8 mouse cellular contexts compared by ENCODE assay signal in genomic region chr11:28365209-28365928, GRCm38 (mm10). TPM values are rescaled to one million over a fixed set of nuclear protein-coding genes. Genes with fewer than 3 reads are reported as not detected.
DNase-seq lines count a peak whose midpoint lies in the region; ATAC-seq lines count a peak whose summit lies in the region.

No protein-coding gene starts in this region.

- H3K27ac ChIP-seq in forebrain, embryonic 10.5 days, result peak overlapping the region; percentile 86
- H3K27ac ChIP-seq in heart, embryonic 13.5 days (replicated peaks), result no peak overlapping the region
- H3K27ac ChIP-seq in kidney, embryonic 16.5 days (ENCODE audit: low read length), result no peak overlapping the region
- H3K27ac ChIP-seq in limb, embryonic 15.5 days, result no peak overlapping the region
- peak overlapping the region; percentile 74 for H3K27ac ChIP-seq in midbrain, embryonic 16.5 days (ENCODE audit: low read length)

- H3K36me3 ChIP-seq in forebrain, embryonic 10.5 days (replicated peaks), result no peaks in the 10 kb centered on the region
- H3K36me3 ChIP-seq in heart, embryonic 13.5 days, result no peaks in the 10 kb centered on the region
- H3K36me3 ChIP-seq in kidney, embryonic 16.5 days (ENCODE audit: insufficient read depth, low read length), result no peaks in the 10 kb centered on the region
- no peaks in the 10 kb centered on the region for H3K36me3 ChIP-seq in limb, embryonic 15.5 days
- no peaks in the 10 kb centered on the region for H3K36me3 ChIP-seq in midbrain, embryonic 16.5 days (ENCODE audit: control insufficient read depth, insufficient read depth, low read length)

- WGBS in forebrain, embryonic 10.5 days, result 6% methylated on average over 26 of the region's 26 CpGs
- 5% methylated on average over 26 of the region's 26 CpGs for WGBS in heart, embryonic 13.5 days
- 11% methylated on average over 26 of the region's 26 CpGs for WGBS in kidney, embryonic 16.5 days
- WGBS in limb, embryonic 15.5 days, result 8% methylated on average over 26 of the region's 26 CpGs
- WGBS in midbrain, embryonic 16.5 days, result 3% methylated on average over 26 of the region's 26 CpGs

- peak; percentile 53 for DNase-seq in c-Kit-positive CD71-negative TER-119-negative erythroid progenitor cells, embryonic 14.5 days (ENCODE audit: low read depth)
- DNase-seq in forebrain, embryonic 10.5 days (ENCODE audit: extremely low spot score, low spot score), result peak; percentile 94
- peak; percentile 20 to 74 for DNase-seq in spleen, postnatal 10 days (ENCODE audit: low spot score in 2 of 2)

- peaks cover 24% of the 10 kb centered on the region for H3K4me1 ChIP-seq in forebrain, embryonic 10.5 days
- peaks cover 4% of the 10 kb centered on the region; the same call in 1 of the 2 replicates for H3K4me1 ChIP-seq in heart, embryonic 13.5 days
- peaks cover 10% of the 10 kb centered on the region for H3K4me1 ChIP-seq in kidney, embryonic 16.5 days (ENCODE audit: insufficient read depth, low read length)
- H3K4me1 ChIP-seq in limb, embryonic 15.5 days, result 0 out of 2 replicates have a peak, but pooled peaks cover 3% of the 10 kb centered on the region
- H3K4me1 ChIP-seq in midbrain, embryonic 16.5 days (ENCODE audit: control insufficient read depth, insufficient read depth, low read length), result peaks cover 10% of the 10 kb centered on the region; the same call in 1 of the 2 replicates

- H3K9me3 ChIP-seq in forebrain, embryonic 10.5 days, result peaks cover 11% of the 10 kb centered on the region; the same call in 1 of the 2 replicates
- H3K9me3 ChIP-seq in heart, embryonic 13.5 days, result no peaks in the 10 kb centered on the region
- H3K9me3 ChIP-seq in kidney, embryonic 16.5 days (ENCODE audit: low read length), result no peaks in the 10 kb centered on the region
- H3K9me3 ChIP-seq in limb, embryonic 15.5 days, result no peaks in the 10 kb centered on the region
- H3K9me3 ChIP-seq in midbrain, embryonic 16.5 days (replicated peaks; ENCODE audit: control insufficient read depth, low read length, poor library complexity, severe bottlenecking), result no peaks in the 10 kb centered on the region; the same call in 1 of the 2 replicates

- peak overlapping the region; percentile 79 for H3K4me2 ChIP-seq in heart, embryonic 13.5 days
- peak overlapping the region; percentile 66 for H3K4me2 ChIP-seq in kidney, embryonic 16.5 days (replicated peaks; ENCODE audit: low read depth, low read length)
- H3K4me2 ChIP-seq in limb, embryonic 15.5 days, result peak overlapping the region; percentile 57
- peak overlapping the region; percentile 69 for H3K4me2 ChIP-seq in midbrain, embryonic 16.5 days (ENCODE audit: low read length)

- no peak for ATAC-seq in heart, embryonic 13.5 days (ENCODE audit: extremely low read depth, insufficient number of reproducible peaks, low FRiP score, low TSS enrichment)
- peak; percentile 96 for ATAC-seq in kidney, embryonic 16.5 days (ENCODE audit: low FRiP score, low TSS enrichment)
- ATAC-seq in limb, embryonic 15.5 days (ENCODE audit: insufficient number of reproducible peaks, low FRiP score, low TSS enrichment, low read depth), result no peak; the same call in 1 of the 2 replicates
- peak; percentile 96 for ATAC-seq in midbrain, embryonic 16.5 days
- ATAC-seq in erythroid progenitor cell, adult 5-6 weeks (replicated peaks; ENCODE audit: low FRiP score, poor library complexity, severe bottlenecking), result no peak

- peaks cover 11% of the 10 kb centered on the region for H3K27me3 ChIP-seq in forebrain, embryonic 10.5 days (ENCODE audit: poor library complexity, severe bottlenecking)
- no peaks in the 10 kb centered on the region for H3K27me3 ChIP-seq in heart, embryonic 13.5 days (replicated peaks)
- no peaks in the 10 kb centered on the region for H3K27me3 ChIP-seq in kidney, embryonic 16.5 days (ENCODE audit: insufficient read depth, low read length)
- H3K27me3 ChIP-seq in limb, embryonic 15.5 days, result no peaks in the 10 kb centered on the region
- H3K27me3 ChIP-seq in midbrain, embryonic 16.5 days (ENCODE audit: control insufficient read depth, insufficient read depth, low read depth, low read length), result no peaks in the 10 kb centered on the region

- peak overlapping the region; percentile 78 for H3K9ac ChIP-seq in heart, embryonic 13.5 days
- H3K9ac ChIP-seq in kidney, embryonic 16.5 days (replicated peaks; ENCODE audit: low read length), result peak overlapping the region; percentile 62
- H3K9ac ChIP-seq in limb, embryonic 15.5 days, result peak overlapping the region; percentile 35; the same call in 1 of the 2 replicates
- peak overlapping the region; percentile 63 for H3K9ac ChIP-seq in midbrain, embryonic 16.5 days (ENCODE audit: low read depth, low read length)

- H3K4me3 ChIP-seq in forebrain, embryonic 10.5 days, result peak overlapping the region; percentile 41
- peak overlapping the region; percentile 50 for H3K4me3 ChIP-seq in heart, embryonic 13.5 days
- H3K4me3 ChIP-seq in kidney, embryonic 16.5 days (ENCODE audit: low read length), result peak overlapping the region; percentile 44
- peak overlapping the region; percentile 39 for H3K4me3 ChIP-seq in limb, embryonic 15.5 days
- H3K4me3 ChIP-seq in midbrain, embryonic 16.5 days (ENCODE audit: low read depth, low read length), result peak overlapping the region; percentile 36

RNA-seq across cellular contexts. Expression of gene Gm6685, which starts 25.7 kb away (rescaled TPM):
- polyA plus RNA-seq in forebrain, embryonic 10.5 days (2016; fragmentation: Nextera tagmentation; extraction: Ambion mirVana), result 0.73 TPM in 1 of 2 replicates, not detected in the other
- polyA plus RNA-seq in heart, embryonic 13.5 days (2015; fragmentation: Nextera tagmentation; extraction: Ambion mirVana), result not detected in 2 replicates
- 0.62 TPM in 1 of 2 replicates, not detected in the other for polyA plus RNA-seq in kidney, embryonic 16.5 days (2015; fragmentation: Nextera tagmentation; extraction: Ambion mirVana)
- 0.36 TPM in 1 of 2 replicates, not detected in the other for polyA plus RNA-seq in limb, embryonic 15.5 days (2015; fragmentation: Nextera tagmentation; extraction: Ambion mirVana)
- polyA plus RNA-seq in midbrain, embryonic 16.5 days (2015; fragmentation: Nextera tagmentation; extraction: Ambion mirVana), result 0.33 TPM in 1 of 2 replicates, not detected in the other
- not detected in 2 replicates for total RNA-seq in erythroid progenitor cell, adult 5-6 weeks (2015; ENCODE audit: low replicate concordance)
- 1.8 TPM in 1 of 2 replicates, not detected in the other for total RNA-seq in erythroid progenitor cell, adult 5-6 weeks (2017; ENCODE audit: low replicate concordance)

Comparison
In these comparisons a context has a peak if more than half of its experiments do, and no peak if none do; other contexts are left out.
1. H3K27ac ChIP-seq: peak in forebrain, embryonic 10.5 days (single experiment) and midbrain, embryonic 16.5 days (single experiment); none in heart, embryonic 13.5 days (single experiment), kidney, embryonic 16.5 days (single experiment) and limb, embryonic 15.5 days (single experiment).
2. ATAC-seq: peak in kidney, embryonic 16.5 days (single experiment) and midbrain, embryonic 16.5 days (single experiment); none in heart, embryonic 13.5 days (single experiment), limb, embryonic 15.5 days (single experiment) and erythroid progenitor cell, adult 5-6 weeks (single experiment).
3. Peak in every context shown above with its lines, with median percentiles within 50 percentile points of each other: DNase-seq, H3K4me3 ChIP-seq, H3K4me2 ChIP-seq and H3K9ac ChIP-seq.